Mouse (Mus musculus): ENCODE data around the gene Wasf1. TPM values are rescaled to one million over a fixed set of nuclear protein-coding genes. Genes with fewer than 3 reads are reported as not detected.
A peak's percentile ranks its signal among the peaks of the same experiment; 100 is the strongest.

Gene Wasf1
- polyA plus RNA-seq (2016; fragmentation: Nextera tagmentation; extraction: Ambion mirVana): 45.9 and 50.1 TPM in 2 replicates

DNA sequence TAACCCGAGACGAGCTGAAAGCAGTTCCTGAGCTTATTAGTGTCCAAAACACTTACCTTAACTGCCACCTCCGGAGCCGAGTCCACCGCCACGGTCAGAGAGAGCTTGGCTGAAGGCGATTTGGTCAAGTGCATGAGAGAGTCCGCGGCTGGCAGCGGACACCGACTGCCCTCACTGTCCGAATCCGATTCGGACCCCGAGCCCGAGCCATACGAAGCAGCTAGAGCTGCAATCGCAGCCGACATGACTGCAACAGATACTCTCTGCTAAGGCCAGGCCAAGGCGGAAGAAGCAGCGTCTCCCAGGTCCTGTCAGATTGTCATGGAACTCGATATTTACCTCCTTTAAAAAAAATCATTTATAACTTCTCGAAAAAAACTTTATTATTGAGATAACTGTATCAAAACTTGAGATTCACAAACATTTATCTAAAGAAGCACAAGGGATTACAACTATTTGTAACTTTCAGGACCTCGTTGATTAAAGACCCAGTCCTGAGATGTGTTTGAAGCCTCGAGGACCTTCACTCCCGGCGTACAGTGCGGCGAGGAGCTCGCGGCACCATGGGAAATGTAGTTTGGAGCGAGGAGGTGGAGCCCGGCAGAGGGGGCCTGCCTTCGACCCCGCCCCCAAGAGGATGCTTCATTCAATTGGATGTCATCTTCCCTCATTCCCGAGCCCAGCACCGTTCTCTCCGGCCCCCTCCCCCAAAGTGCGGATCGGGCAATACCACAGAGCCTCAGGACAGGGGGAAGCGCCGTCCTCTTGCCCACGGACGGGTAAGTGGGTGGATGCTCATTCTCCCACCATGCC lies at the start of gene Wasf1, which contains the start of gene Cdc40:
TSS of gene Wasf1 (plus strand) at position 645 of the 813 bp plus-strand sequence.
TSS of gene Cdc40 (minus strand) at position 481 of the 813 bp plus-strand sequence.
- peaks cover 15% of the 10 kb centered on the region; the same call in 1 of the 2 replicates for H3K36me3 ChIP-seq (replicated peaks)
- no peaks in the 10 kb centered on the region for H3K9me3 ChIP-seq
- under 1% methylated on average over 44 of the region's 44 CpGs for WGBS
- peak; percentile 97 for DNase-seq (ENCODE audit: low spot score)
- peak within 1 kb of the TSS; percentile 93 for H3K4me3 ChIP-seq
- peak within 1 kb of the TSS; percentile 99 for H3K27ac ChIP-seq (replicated peaks)
- H3K27me3 ChIP-seq (replicated peaks; ENCODE audit: low read depth, poor library complexity, severe bottlenecking): no peaks in the 10 kb centered on the region
- peaks cover 23% of the 10 kb centered on the region for H3K4me1 ChIP-seq

DNA sequence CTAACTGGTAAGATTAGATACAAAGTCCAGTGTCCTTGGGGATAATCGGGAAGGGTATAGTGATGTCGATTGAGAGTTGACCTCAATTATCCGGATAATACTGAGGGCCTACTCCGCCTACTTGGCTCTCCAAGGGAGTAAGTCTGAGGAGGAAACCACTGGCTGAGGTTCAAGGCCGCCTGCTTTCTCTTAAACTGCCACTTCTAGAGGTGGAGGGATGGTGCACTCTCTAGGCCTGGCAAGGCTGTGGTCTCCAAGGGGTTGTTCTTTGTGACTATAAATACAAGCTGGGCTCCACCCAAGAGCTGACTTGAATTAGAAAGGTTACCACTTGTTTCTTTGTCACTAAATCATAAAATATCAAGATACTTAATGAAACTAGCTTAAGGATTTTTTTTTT lies 43.2 kb upstream of the Wasf1 start:
- Histone ChIP-seq H3K27ac (replicated peaks) (no peak overlapping the region), H3K9me3 (no peaks in the 10 kb centered on the region), H3K4me3 (no peak overlapping the region), H3K36me3 (replicated peaks) (peaks cover 66% of the 10 kb centered on the region), H3K27me3 (replicated peaks; ENCODE audit: low read depth, poor library complexity, severe bottlenecking) (no peaks in the 10 kb centered on the region), H3K4me1 (peaks cover 12% of the 10 kb centered on the region; the same call in 1 of the 2 replicates)
- DNase-seq (ENCODE audit: low spot score): no peak
- WGBS: 93% methylated on average over 5 of the region's 5 CpGs

DNA sequence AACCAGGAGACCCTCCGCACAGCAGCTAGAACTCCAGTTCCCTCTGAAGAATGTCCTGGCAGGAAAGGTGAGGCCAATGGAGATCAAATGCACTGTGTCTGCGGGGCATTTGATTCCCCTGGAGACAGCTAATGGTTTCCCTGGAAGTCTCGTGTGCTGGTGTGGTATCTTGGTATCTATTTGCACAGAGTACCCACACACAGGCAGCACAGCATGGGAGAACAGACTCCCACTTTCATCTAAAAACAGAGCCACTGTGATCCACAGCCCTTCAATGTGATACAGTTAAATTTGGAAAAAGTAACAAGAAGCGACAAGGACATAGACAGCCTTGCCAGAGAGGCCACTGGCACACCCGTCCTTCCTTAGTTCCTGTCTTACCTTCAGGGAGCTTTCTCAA lies 39.4 kb upstream of the Wasf1 start:
- no peaks in the 10 kb centered on the region for H3K27me3 ChIP-seq (replicated peaks; ENCODE audit: low read depth, poor library complexity, severe bottlenecking)
- no peak overlapping the region for H3K4me3 ChIP-seq
- H3K4me1 ChIP-seq: peaks cover 12% of the 10 kb centered on the region; the same call in 1 of the 2 replicates
- DNase-seq (ENCODE audit: low spot score): no peak
- peaks cover 77% of the 10 kb centered on the region for H3K36me3 ChIP-seq (replicated peaks)
- 71% methylated on average over 5 of the region's 5 CpGs for WGBS
- H3K27ac ChIP-seq (replicated peaks): no peak overlapping the region
- H3K9me3 ChIP-seq: no peaks in the 10 kb centered on the region

DNA sequence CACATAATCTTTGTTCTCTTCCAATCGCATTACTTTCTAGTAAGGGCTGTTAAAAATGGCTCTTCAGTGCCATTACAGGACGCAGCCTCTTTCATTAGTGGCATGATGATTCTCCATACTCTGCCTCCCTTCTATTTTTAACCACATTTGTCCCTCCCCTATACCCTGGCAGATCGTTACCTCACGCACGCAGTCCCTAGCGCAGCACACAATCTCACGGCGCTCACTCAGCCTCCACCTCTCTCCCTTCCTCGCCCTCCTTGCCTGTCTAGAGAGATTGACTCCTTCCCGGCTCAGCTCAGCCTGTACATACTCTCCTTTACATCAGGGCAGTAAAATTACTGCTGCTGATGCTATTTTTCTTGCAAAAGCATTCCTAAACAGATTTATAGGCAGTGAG lies 38.7 kb upstream of the Wasf1 start:
- DNase-seq (ENCODE audit: low spot score): no peak
- Histone ChIP-seq H3K36me3 (replicated peaks) (peaks cover 82% of the 10 kb centered on the region), H3K27me3 (replicated peaks; ENCODE audit: low read depth, poor library complexity, severe bottlenecking) (no peaks in the 10 kb centered on the region), H3K4me1 (peaks cover 12% of the 10 kb centered on the region; the same call in 1 of the 2 replicates), H3K4me3 (no peak overlapping the region), H3K27ac (replicated peaks) (no peak overlapping the region), H3K9me3 (no peaks in the 10 kb centered on the region)
- 74% methylated on average over 10 of the region's 10 CpGs for WGBS

DNA sequence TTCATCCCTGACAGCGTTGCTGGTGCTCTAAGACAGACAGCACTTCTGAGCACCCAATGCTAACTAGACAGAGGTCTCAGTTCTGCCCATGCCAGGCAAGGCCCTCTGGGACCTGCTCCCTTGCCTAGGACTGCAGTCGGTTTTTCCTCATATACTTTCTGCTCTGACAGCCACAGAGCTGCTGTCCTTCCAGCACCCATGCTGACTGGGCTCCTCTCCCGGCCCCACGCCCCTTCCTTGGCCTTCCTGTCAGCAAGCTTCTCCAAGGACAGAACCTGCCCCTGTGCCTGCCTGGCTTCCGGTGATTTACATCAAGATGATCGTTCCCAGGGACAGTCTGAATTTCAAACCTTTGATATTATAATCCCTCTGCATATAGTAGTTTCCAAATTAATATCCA lies 37.6 kb upstream of the Wasf1 start:
- Histone ChIP-seq H3K36me3 (replicated peaks) (peaks cover 81% of the 10 kb centered on the region), H3K9me3 (no peaks in the 10 kb centered on the region), H3K4me1 (peaks cover 12% of the 10 kb centered on the region; the same call in 1 of the 2 replicates), H3K4me3 (no peak overlapping the region), H3K27me3 (replicated peaks; ENCODE audit: low read depth, poor library complexity, severe bottlenecking) (no peaks in the 10 kb centered on the region), H3K27ac (replicated peaks) (no peak overlapping the region)
- no peak for DNase-seq (ENCODE audit: low spot score)
- WGBS: 83% methylated on average over 6 of the region's 6 CpGs

DNA sequence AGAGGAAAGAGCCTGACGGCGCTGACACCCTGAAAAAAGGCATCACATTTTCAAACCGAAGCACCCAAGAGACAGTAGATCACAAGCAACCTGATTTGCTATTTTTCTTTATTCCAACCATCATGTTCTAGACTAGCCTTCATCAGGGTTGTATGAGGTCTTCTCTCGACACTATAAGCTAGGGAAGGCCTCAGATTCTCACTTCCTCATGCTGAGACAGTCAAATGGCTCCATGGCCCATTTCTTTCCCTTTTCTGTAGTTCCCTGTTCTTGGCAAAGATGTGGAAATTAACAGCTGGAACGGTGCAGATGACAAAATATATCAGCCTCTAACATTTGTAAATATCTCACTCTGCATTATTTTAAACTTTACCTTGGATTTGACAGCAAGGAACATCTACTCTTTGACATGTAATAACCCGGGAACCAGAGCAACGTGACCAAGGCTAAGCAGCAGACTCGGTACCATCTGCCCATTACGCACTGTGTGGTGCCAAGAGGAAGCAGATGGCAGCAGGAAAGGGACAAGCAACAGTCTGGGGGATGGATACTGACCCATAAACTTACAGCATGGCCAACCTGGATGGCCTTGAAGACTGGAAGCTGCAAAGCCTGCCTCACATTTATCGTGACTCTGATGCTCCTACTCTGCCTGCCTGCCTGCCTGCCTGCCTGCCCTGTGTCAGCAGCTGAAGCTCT lies 36.0 kb upstream of the Wasf1 start:
- no peaks in the 10 kb centered on the region for H3K9me3 ChIP-seq
- H3K27me3 ChIP-seq (replicated peaks; ENCODE audit: low read depth, poor library complexity, severe bottlenecking): no peaks in the 10 kb centered on the region
- peaks cover 12% of the 10 kb centered on the region; the same call in 1 of the 2 replicates for H3K4me1 ChIP-seq
- WGBS: 94% methylated on average over 10 of the region's 10 CpGs
- no peak overlapping the region for H3K27ac ChIP-seq (replicated peaks)
- H3K4me3 ChIP-seq: no peak overlapping the region
- no peak for DNase-seq (ENCODE audit: low spot score)
- H3K36me3 ChIP-seq (replicated peaks): peaks cover 66% of the 10 kb centered on the region

DNA sequence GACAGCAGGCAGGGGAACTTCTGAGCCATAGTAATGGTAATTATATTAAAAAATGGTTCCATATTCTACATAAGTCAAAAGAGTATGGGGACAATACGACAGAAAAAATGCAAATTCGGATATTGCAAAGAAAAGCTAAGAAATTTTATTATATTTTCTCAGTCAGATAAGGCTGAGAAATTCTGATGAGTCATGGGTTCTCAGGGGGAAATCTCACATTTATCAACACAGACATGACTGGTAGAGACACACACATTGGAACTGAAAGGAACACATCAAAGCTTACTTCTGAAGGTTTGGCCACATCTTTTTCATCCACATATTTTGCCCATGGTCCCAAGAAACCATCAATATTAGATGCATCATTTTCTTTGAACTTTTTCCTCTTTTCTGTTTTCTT lies 32.6 kb upstream of the Wasf1 start:
- 87% methylated on average over 2 of the region's 2 CpGs for WGBS

DNA sequence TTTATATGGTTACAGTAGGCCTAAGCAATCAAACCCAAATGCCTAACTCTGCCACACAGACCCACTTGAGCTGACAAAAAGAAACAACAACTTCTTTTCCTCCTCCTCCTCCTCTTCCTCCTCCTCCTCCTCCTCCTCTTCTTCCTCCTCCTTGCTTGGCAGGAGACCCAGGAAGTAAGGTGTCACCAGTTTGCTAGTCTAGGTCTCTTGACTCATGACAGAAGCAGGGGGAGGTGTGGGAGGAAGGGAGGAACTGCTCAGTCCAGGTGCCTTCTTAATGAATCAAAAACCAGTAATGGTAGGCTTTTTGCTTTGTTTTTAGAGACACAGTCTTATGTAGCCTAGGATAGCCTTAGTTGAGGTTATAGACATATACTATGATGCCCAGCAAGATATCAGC lies 32.1 kb upstream of the Wasf1 start:
- no peak for DNase-seq (ENCODE audit: low spot score)
- no peak overlapping the region for H3K4me3 ChIP-seq

More for the DNA sequence above, 32.6 kb upstream of the Wasf1 start:
- Histone ChIP-seq H3K4me1 (no peaks in the 10 kb centered on the region), H3K36me3 (replicated peaks) (peaks cover 45% of the 10 kb centered on the region), H3K9me3 (no peaks in the 10 kb centered on the region), H3K4me3 (no peak overlapping the region), H3K27me3 (replicated peaks; ENCODE audit: low read depth, poor library complexity, severe bottlenecking) (no peaks in the 10 kb centered on the region), H3K27ac (replicated peaks) (no peak overlapping the region)
- no peak for DNase-seq (ENCODE audit: low spot score)

DNA sequence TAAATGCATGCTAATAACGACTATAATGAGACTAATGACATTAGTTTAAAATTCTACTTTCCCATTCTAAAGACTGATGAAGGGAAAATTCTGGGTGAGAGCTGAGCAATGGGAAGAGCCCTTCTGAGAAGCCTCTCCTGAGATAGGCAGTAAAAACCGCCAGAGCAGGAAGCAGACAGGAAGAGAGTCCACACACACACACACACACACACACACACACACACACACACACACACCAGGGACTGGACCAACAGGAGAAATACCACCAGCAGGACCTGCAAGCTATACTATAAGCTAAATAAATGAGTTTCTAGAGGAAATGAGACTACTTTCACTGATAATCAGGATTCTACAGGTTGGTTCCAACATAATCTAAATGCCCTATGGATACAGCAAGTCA lies 27.7 kb upstream of the Wasf1 start:
- no peaks in the 10 kb centered on the region for H3K9me3 ChIP-seq
- H3K36me3 ChIP-seq (replicated peaks): peaks cover 7% of the 10 kb centered on the region
- no peak overlapping the region for H3K27ac ChIP-seq (replicated peaks)
- WGBS: 60% methylated on average over 2 of the region's 2 CpGs
- no peaks in the 10 kb centered on the region for H3K27me3 ChIP-seq (replicated peaks; ENCODE audit: low read depth, poor library complexity, severe bottlenecking)
- H3K4me1 ChIP-seq: no peaks in the 10 kb centered on the region
- no peak overlapping the region for H3K4me3 ChIP-seq
- DNase-seq (ENCODE audit: low spot score): no peak

More for the DNA sequence above, 32.1 kb upstream of the Wasf1 start:
- Histone ChIP-seq H3K27me3 (replicated peaks; ENCODE audit: low read depth, poor library complexity, severe bottlenecking) (no peaks in the 10 kb centered on the region), H3K36me3 (replicated peaks) (peaks cover 43% of the 10 kb centered on the region), H3K4me1 (no peaks in the 10 kb centered on the region), H3K9me3 (no peaks in the 10 kb centered on the region), H3K27ac (replicated peaks) (no peak overlapping the region)

DNA sequence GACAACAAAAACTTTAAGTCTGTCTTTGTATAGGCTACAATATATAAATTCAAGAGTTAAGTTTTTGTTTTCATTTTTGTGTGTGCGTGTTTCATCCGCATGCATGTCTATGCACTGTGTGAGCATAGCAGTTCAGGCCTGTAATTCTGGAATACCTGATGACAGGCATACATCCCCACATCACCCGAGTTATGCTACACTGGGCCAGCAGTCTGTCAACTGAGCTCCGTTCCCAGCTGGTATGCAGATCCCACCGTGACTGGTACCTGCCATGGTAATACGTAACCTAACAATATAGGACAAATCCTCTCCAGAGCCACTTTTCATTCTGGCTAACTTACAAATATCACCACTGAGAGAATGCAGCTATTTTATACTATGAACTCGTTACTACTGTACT lies 26.6 kb upstream of the Wasf1 start:
- 93% methylated on average over 7 of the region's 7 CpGs for WGBS
- H3K9me3 ChIP-seq: no peaks in the 10 kb centered on the region
- no peaks in the 10 kb centered on the region for H3K4me1 ChIP-seq
- no peak overlapping the region for H3K4me3 ChIP-seq
- peaks cover 12% of the 10 kb centered on the region for H3K36me3 ChIP-seq (replicated peaks)
- H3K27me3 ChIP-seq (replicated peaks; ENCODE audit: low read depth, poor library complexity, severe bottlenecking): no peaks in the 10 kb centered on the region
- H3K27ac ChIP-seq (replicated peaks): no peak overlapping the region
- no peak for DNase-seq (ENCODE audit: low spot score)

DNA sequence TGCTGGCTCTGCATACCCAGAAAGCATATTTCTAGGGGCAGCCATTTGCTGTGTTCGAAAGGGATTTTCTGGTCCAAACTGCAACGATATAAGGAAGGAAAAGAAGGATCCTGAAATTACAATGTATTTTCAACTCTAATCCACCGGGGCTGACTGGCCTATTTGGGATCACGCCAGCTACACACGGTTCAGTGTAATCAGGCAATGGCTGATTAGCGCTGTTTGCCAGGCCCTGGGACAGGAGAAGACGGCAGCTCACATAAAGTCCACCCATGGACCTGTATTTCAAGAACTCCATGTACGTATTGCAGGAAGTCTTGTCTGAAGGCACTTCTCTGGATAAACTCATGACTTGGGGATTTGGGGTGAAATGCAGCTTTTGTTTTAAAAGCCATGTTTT lies 25.7 kb upstream of the Wasf1 start:
- no peak for DNase-seq (ENCODE audit: low spot score)
- WGBS: 92% methylated on average over 8 of the region's 8 CpGs

DNA sequence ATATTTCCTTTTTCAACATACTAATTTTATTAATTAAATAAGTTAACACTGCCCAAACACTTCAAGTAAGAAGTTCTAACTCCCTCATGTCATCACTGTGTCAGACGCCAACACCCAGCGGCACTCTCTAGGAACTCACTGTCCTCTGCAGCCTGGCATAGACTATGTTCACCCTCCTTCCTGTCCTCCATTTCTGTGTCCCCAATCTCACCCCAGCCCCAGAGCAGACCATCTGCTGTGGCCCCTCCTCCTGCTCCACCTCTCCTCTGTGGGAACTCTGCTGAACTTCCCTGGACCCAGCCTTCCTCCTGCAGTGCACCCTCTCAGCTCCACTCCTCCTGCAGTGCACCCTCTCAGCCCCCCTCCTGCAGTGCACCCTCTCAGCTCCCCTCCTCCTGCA lies 15.2 kb upstream of the Wasf1 start:
- peaks cover 40% of the 10 kb centered on the region for H3K36me3 ChIP-seq (replicated peaks)
- H3K27ac ChIP-seq (replicated peaks): no peak overlapping the region
- no peak for DNase-seq (ENCODE audit: low spot score)
- H3K9me3 ChIP-seq: no peaks in the 10 kb centered on the region
- no peak overlapping the region for H3K4me3 ChIP-seq
- H3K4me1 ChIP-seq: peaks cover 3% of the 10 kb centered on the region; the same call in 1 of the 2 replicates
- H3K27me3 ChIP-seq (replicated peaks; ENCODE audit: low read depth, poor library complexity, severe bottlenecking): no peaks in the 10 kb centered on the region
- 94% methylated on average over 2 of the region's 2 CpGs for WGBS

More for the DNA sequence above, 25.7 kb upstream of the Wasf1 start:
- no peaks in the 10 kb centered on the region for H3K9me3 ChIP-seq
- H3K36me3 ChIP-seq (replicated peaks): peaks cover 9% of the 10 kb centered on the region; the same call in 1 of the 2 replicates
- no peaks in the 10 kb centered on the region for H3K27me3 ChIP-seq (replicated peaks; ENCODE audit: low read depth, poor library complexity, severe bottlenecking)
- H3K27ac ChIP-seq (replicated peaks): no peak overlapping the region
- no peaks in the 10 kb centered on the region for H3K4me1 ChIP-seq
- no peak overlapping the region for H3K4me3 ChIP-seq
